Mouse (Mus musculus): Measurements from ENCODE around the gene Olfr1314. TPM values are rescaled to one million over a fixed set of nuclear protein-coding genes. Genes with fewer than 3 reads are reported as not detected.

The Olfr1314 gene
- total RNA-seq (2014; rRNA removed), result not detected in 2 replicates
- not detected in 2 replicates for polyA plus RNA-seq (2012; rRNA removed)

GRCm38 (mm10) chr2:112096681-112097080 is at the start of gene Olfr1314:
Gene Olfr1314 (minus strand): TSS chr2:112096781.
- Histone ChIP-seq H3K27ac (replicated peaks; ENCODE audit: insufficient read depth, low read depth, low read length) (no peak within 1 kb of the TSS), H3K4me1 (ENCODE audit: control insufficient read depth, insufficient read depth, low read length) (no peaks in the 10 kb centered on the region), H3K36me3 (ENCODE audit: control insufficient read depth, insufficient read depth, low read length) (no peaks in the 10 kb centered on the region), H3K9ac (ENCODE audit: low read depth, low read length) (no peak within 1 kb of the TSS), H3K27me3 (ENCODE audit: control insufficient read depth, insufficient read depth, low read length) (no peaks in the 10 kb centered on the region), H3K79me2 (ENCODE audit: control insufficient read depth, insufficient read depth, low read length) (no peaks in the 10 kb centered on the region), H3K4me3 (ENCODE audit: insufficient read depth, low read depth, low read length) (no peak within 1 kb of the TSS)
- TF ChIP-seq POLR2A (IDR thresholded peaks at IDR 0.05; ENCODE audit: extremely low read depth, insufficient read depth, low read length), result no peak
- no peak for TF ChIP-seq CTCF (IDR thresholded peaks at IDR 0.05; ENCODE audit: low read depth, low read length)
- no peak for DNase-seq (ENCODE audit: extremely low read depth, low read depth, low spot score)

GRCm38 (mm10) chr2:112140029-112140428 is 43.4 kb upstream of the Olfr1314 start, which contains the start of gene Olfr1317:
Gene Olfr1317 (plus strand): TSS chr2:112140329.
- Histone ChIP-seq H3K9ac (ENCODE audit: low read depth, low read length) (no peak within 1 kb of the TSS), H3K36me3 (ENCODE audit: control insufficient read depth, insufficient read depth, low read length) (no peaks in the 10 kb centered on the region), H3K4me3 (ENCODE audit: insufficient read depth, low read depth, low read length) (no peak within 1 kb of the TSS), H3K27me3 (ENCODE audit: control insufficient read depth, insufficient read depth, low read length) (no peaks in the 10 kb centered on the region), H3K79me2 (ENCODE audit: control insufficient read depth, insufficient read depth, low read length) (no peaks in the 10 kb centered on the region), H3K4me1 (ENCODE audit: control insufficient read depth, insufficient read depth, low read length) (no peaks in the 10 kb centered on the region), H3K27ac (replicated peaks; ENCODE audit: insufficient read depth, low read depth, low read length) (no peak within 1 kb of the TSS)
- 69% methylated on average over 2 of the region's 2 CpGs for WGBS
- TF ChIP-seq POLR2A (IDR thresholded peaks at IDR 0.05; ENCODE audit: extremely low read depth, insufficient read depth, low read length), result no peak
- no peak for DNase-seq (ENCODE audit: extremely low read depth, low read depth, low spot score)

- Histone ChIP-seq H3K27me3 (ENCODE audit: control insufficient read depth, insufficient read depth, low read length) (no peaks in the 10 kb centered on the region), H3K4me1 (ENCODE audit: control insufficient read depth, insufficient read depth, low read length) (no peaks in the 10 kb centered on the region), H3K4me3 (ENCODE audit: insufficient read depth, low read depth, low read length) (no peak within 1 kb of the TSS), H3K9ac (ENCODE audit: low read depth, low read length) (no peak within 1 kb of the TSS), H3K79me2 (ENCODE audit: control insufficient read depth, insufficient read depth, low read length) (no peaks in the 10 kb centered on the region), H3K36me3 (ENCODE audit: control insufficient read depth, insufficient read depth, low read length) (no peaks in the 10 kb centered on the region), H3K27ac (replicated peaks; ENCODE audit: insufficient read depth, low read depth, low read length) (no peak within 1 kb of the TSS)
- TF ChIP-seq CTCF (IDR thresholded peaks at IDR 0.05; ENCODE audit: low read depth, low read length) (no peak), POLR2A (IDR thresholded peaks at IDR 0.05; ENCODE audit: extremely low read depth, insufficient read depth, low read length) (no peak)
- 84% methylated on average over 2 of the region's 2 CpGs for WGBS
- no peak for DNase-seq (ENCODE audit: extremely low read depth, low read depth, low spot score)
Measured at GRCm38 (mm10) chr2:112134877-112135276, 38.3 kb upstream of the Olfr1314 start, which contains the start of gene Olfr1316. Gene Olfr1316 (minus strand): TSS chr2:112134977.

GRCm38 (mm10) chr2:112115340-112115739 is 18.8 kb upstream of the Olfr1314 start, which contains the start of gene Olfr1315-ps1:
Gene Olfr1315-ps1 (minus strand): TSS chr2:112115440.
- Histone ChIP-seq H3K36me3 (ENCODE audit: control insufficient read depth, insufficient read depth, low read length) (no peaks in the 10 kb centered on the region), H3K4me1 (ENCODE audit: control insufficient read depth, insufficient read depth, low read length) (no peaks in the 10 kb centered on the region), H3K27ac (replicated peaks; ENCODE audit: insufficient read depth, low read depth, low read length) (no peak within 1 kb of the TSS), H3K79me2 (ENCODE audit: control insufficient read depth, insufficient read depth, low read length) (no peaks in the 10 kb centered on the region), H3K27me3 (ENCODE audit: control insufficient read depth, insufficient read depth, low read length) (no peaks in the 10 kb centered on the region), H3K4me3 (ENCODE audit: insufficient read depth, low read depth, low read length) (no peak within 1 kb of the TSS), H3K9ac (ENCODE audit: low read depth, low read length) (no peak within 1 kb of the TSS)
- 58% methylated on average over 1 of the region's 1 CpGs for WGBS
- TF ChIP-seq CTCF (IDR thresholded peaks at IDR 0.05; ENCODE audit: low read depth, low read length) (no peak), POLR2A (IDR thresholded peaks at IDR 0.05; ENCODE audit: extremely low read depth, insufficient read depth, low read length) (no peak)
- no peak for DNase-seq (ENCODE audit: extremely low read depth, low read depth, low spot score)

- no peak within 1 kb of the TSS for H3K27ac ChIP-seq (replicated peaks; ENCODE audit: insufficient read depth, low read depth, low read length)
- H3K79me2 ChIP-seq (ENCODE audit: control insufficient read depth, insufficient read depth, low read length), result no peaks in the 10 kb centered on the region
- H3K36me3 ChIP-seq (ENCODE audit: control insufficient read depth, insufficient read depth, low read length), result no peaks in the 10 kb centered on the region
- H3K4me1 ChIP-seq (ENCODE audit: control insufficient read depth, insufficient read depth, low read length), result no peaks in the 10 kb centered on the region
- no peak within 1 kb of the TSS for H3K4me3 ChIP-seq (ENCODE audit: insufficient read depth, low read depth, low read length)
- H3K27me3 ChIP-seq (ENCODE audit: control insufficient read depth, insufficient read depth, low read length), result no peaks in the 10 kb centered on the region
- TF ChIP-seq CTCF (IDR thresholded peaks at IDR 0.05; ENCODE audit: low read depth, low read length), result no peak
- TF ChIP-seq POLR2A (IDR thresholded peaks at IDR 0.05; ENCODE audit: extremely low read depth, insufficient read depth, low read length), result no peak
- H3K9ac ChIP-seq (ENCODE audit: low read depth, low read length), result no peak within 1 kb of the TSS
- no peak for DNase-seq (ENCODE audit: extremely low read depth, low read depth, low spot score)
Measured at GRCm38 (mm10) chr2:112077743-112078142, 18.8 kb downstream of the Olfr1314 start, which contains the start of gene Olfr1313. Gene Olfr1313 (minus strand): TSS chr2:112077843.

GRCm38 (mm10) chr2:112050138-112050537 is 46.4 kb downstream of the Olfr1314 start, which contains the start of gene Olfr1312:
Gene Olfr1312 (minus strand): TSS chr2:112050238.
- no peaks in the 10 kb centered on the region for H3K36me3 ChIP-seq (ENCODE audit: control insufficient read depth, insufficient read depth, low read length)
- no peak within 1 kb of the TSS for H3K27ac ChIP-seq (replicated peaks; ENCODE audit: insufficient read depth, low read depth, low read length)
- whole genome bisulfite sequencing, result 20% methylated on average over 1 of the region's 1 CpGs
- DNase-seq (ENCODE audit: extremely low read depth, low read depth, low spot score), result no peak
- TF ChIP-seq CTCF (IDR thresholded peaks at IDR 0.05; ENCODE audit: low read depth, low read length) (no peak), POLR2A (IDR thresholded peaks at IDR 0.05; ENCODE audit: extremely low read depth, insufficient read depth, low read length) (no peak)
- H3K9ac ChIP-seq (ENCODE audit: low read depth, low read length), result no peak within 1 kb of the TSS
- H3K79me2 ChIP-seq (ENCODE audit: control insufficient read depth, insufficient read depth, low read length), result no peaks in the 10 kb centered on the region
- no peak within 1 kb of the TSS for H3K4me3 ChIP-seq (ENCODE audit: insufficient read depth, low read depth, low read length)
- no peaks in the 10 kb centered on the region for H3K27me3 ChIP-seq (ENCODE audit: control insufficient read depth, insufficient read depth, low read length)
- no peaks in the 10 kb centered on the region for H3K4me1 ChIP-seq (ENCODE audit: control insufficient read depth, insufficient read depth, low read length)

Other genes starting within 250 kb of the Olfr1314 start
- not detected in 2 replicates for gene Olfr1305, start 219.6 kb downstream of the Olfr1314 start, total RNA-seq (2014; rRNA removed)
- not detected in 2 replicates for gene Olfr1305, start 219.6 kb downstream of the Olfr1314 start, polyA plus RNA-seq (2012; rRNA removed)
- not detected in 2 replicates for gene Olfr1306, start 180.5 kb downstream of the Olfr1314 start, total RNA-seq (2014; rRNA removed)
- gene Olfr1306, start 180.5 kb downstream of the Olfr1314 start, polyA plus RNA-seq (2012; rRNA removed), result not detected in 2 replicates
- not detected in 2 replicates for gene Olfr1307, start 147.3 kb downstream of the Olfr1314 start, total RNA-seq (2014; rRNA removed)
- gene Olfr1307, start 147.3 kb downstream of the Olfr1314 start, polyA plus RNA-seq (2012; rRNA removed), result not detected in 2 replicates
- not detected in 2 replicates for gene Olfr1308, start 131.8 kb downstream of the Olfr1314 start, total RNA-seq (2014; rRNA removed)
- not detected in 2 replicates for gene Olfr1308, start 131.8 kb downstream of the Olfr1314 start, polyA plus RNA-seq (2012; rRNA removed)
- not detected in 2 replicates for gene Olfr1309, start 106.5 kb downstream of the Olfr1314 start, total RNA-seq (2014; rRNA removed)
- not detected in 2 replicates for gene Olfr1309, start 106.5 kb downstream of the Olfr1314 start, polyA plus RNA-seq (2012; rRNA removed)
- gene Olfr1310, start 84.1 kb downstream of the Olfr1314 start, total RNA-seq (2014; rRNA removed), result not detected in 2 replicates
- not detected in 2 replicates for gene Olfr1310, start 84.1 kb downstream of the Olfr1314 start, polyA plus RNA-seq (2012; rRNA removed)
- not detected in 2 replicates for gene Olfr1311, start 72.4 kb downstream of the Olfr1314 start, total RNA-seq (2014; rRNA removed)
- not detected in 2 replicates for gene Olfr1311, start 72.4 kb downstream of the Olfr1314 start, polyA plus RNA-seq (2012; rRNA removed)
- gene Olfr1312, start 46.5 kb downstream of the Olfr1314 start, total RNA-seq (2014; rRNA removed), result not detected in 2 replicates
- not detected in 2 replicates for gene Olfr1312, start 46.5 kb downstream of the Olfr1314 start, polyA plus RNA-seq (2012; rRNA removed)
- gene Olfr1313, start 18.9 kb downstream of the Olfr1314 start, total RNA-seq (2014; rRNA removed), result not detected in 2 replicates
- not detected in 2 replicates for gene Olfr1313, start 18.9 kb downstream of the Olfr1314 start, polyA plus RNA-seq (2012; rRNA removed)
- not detected in 2 replicates for gene Olfr1315-ps1, start 18.7 kb upstream of the Olfr1314 start, total RNA-seq (2014; rRNA removed)
- gene Olfr1315-ps1, start 18.7 kb upstream of the Olfr1314 start, polyA plus RNA-seq (2012; rRNA removed), result not detected in 2 replicates
- not detected in 2 replicates for gene Olfr1316, start 38.2 kb upstream of the Olfr1314 start, total RNA-seq (2014; rRNA removed)
- gene Olfr1316, start 38.2 kb upstream of the Olfr1314 start, polyA plus RNA-seq (2012; rRNA removed), result not detected in 2 replicates
- gene Olfr1317, start 43.5 kb upstream of the Olfr1314 start, total RNA-seq (2014; rRNA removed), result not detected in 2 replicates
- gene Olfr1317, start 43.5 kb upstream of the Olfr1314 start, polyA plus RNA-seq (2012; rRNA removed), result not detected in 2 replicates
- gene Olfr1318, start 57.4 kb upstream of the Olfr1314 start, total RNA-seq (2014; rRNA removed), result not detected in 2 replicates
- not detected in 2 replicates for gene Olfr1318, start 57.4 kb upstream of the Olfr1314 start, polyA plus RNA-seq (2012; rRNA removed)
- 0.09 and 0.67 TPM in 2 replicates for gene Lpcat4, start 142.7 kb upstream of the Olfr1314 start, total RNA-seq (2014; rRNA removed)
- gene Lpcat4, start 142.7 kb upstream of the Olfr1314 start, polyA plus RNA-seq (2012; rRNA removed), result 2.2 and 2.4 TPM in 2 replicates
- gene Nutm1, start 162.5 kb upstream of the Olfr1314 start, total RNA-seq (2014; rRNA removed), result not detected in 2 replicates
- not detected in 2 replicates for gene Nutm1, start 162.5 kb upstream of the Olfr1314 start, polyA plus RNA-seq (2012; rRNA removed)
- gene Nop10, start 165.1 kb upstream of the Olfr1314 start, total RNA-seq (2014; rRNA removed), result 71.2 and 82.6 TPM in 2 replicates
- 61.7 and 67.8 TPM in 2 replicates for gene Nop10, start 165.1 kb upstream of the Olfr1314 start, polyA plus RNA-seq (2012; rRNA removed)
- gene Slc12a6, start 169.0 kb upstream of the Olfr1314 start, total RNA-seq (2014; rRNA removed), result 12.9 and 14.8 TPM in 2 replicates
- gene Slc12a6, start 169.0 kb upstream of the Olfr1314 start, polyA plus RNA-seq (2012; rRNA removed), result 4.0 and 5.2 TPM in 2 replicates
- gene Gm21985, start 169.5 kb upstream of the Olfr1314 start, total RNA-seq (2014; rRNA removed), result not detected in 2 replicates
- gene Gm21985, start 169.5 kb upstream of the Olfr1314 start, polyA plus RNA-seq (2012; rRNA removed), result not detected in 2 replicates